Mouse (Mus musculus) left cerebral cortex, adult 18-20 months (tissue): ENCODE data around the gene Clptm1. TPM values are rescaled to one million over a fixed set of nuclear protein-coding genes. Genes with fewer than 3 reads are reported as not detected.
A peak's percentile ranks its signal among the peaks of the same experiment; 100 is the strongest.

Experiments
- DNase-seq, 2 experiments: peaks; one replicate each; pipeline ENCODE4 v3.0.0; 2021 to 2022; ENCODE audit warnings: low spot score in 2 of 2, mixed read lengths in 1 of 2
- total RNA-seq, 2 experiments: library from RNA; stranded (reverse); gene quantifications; 2 replicates each; pipeline ENCODE4 v1.2.3; 2021

Clptm1 gene
- total RNA-seq, 2 experiments from 2014 or later: 151 to 152 TPM

DNA sequence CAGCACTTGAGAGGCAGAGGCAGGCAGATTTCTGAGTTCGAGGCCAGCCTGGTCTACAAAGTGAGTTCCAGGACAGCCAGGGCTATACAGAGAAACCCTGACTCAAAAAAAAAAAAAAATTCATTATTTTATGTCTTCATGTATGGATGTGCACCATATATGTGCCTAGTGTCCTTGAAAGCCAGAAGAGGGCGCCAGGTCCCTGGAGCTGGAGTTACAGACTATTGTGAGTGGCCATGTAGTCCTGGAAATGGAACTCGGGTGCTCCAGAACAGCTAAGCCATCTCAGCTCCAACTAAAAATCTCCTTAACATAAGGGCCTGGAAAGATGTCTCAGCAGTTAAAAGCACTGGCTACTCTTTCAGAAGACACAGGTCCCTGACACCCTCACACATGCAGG, 1.9 kb upstream of the Clptm1 start:
- DNase-seq: no peak

DNA sequence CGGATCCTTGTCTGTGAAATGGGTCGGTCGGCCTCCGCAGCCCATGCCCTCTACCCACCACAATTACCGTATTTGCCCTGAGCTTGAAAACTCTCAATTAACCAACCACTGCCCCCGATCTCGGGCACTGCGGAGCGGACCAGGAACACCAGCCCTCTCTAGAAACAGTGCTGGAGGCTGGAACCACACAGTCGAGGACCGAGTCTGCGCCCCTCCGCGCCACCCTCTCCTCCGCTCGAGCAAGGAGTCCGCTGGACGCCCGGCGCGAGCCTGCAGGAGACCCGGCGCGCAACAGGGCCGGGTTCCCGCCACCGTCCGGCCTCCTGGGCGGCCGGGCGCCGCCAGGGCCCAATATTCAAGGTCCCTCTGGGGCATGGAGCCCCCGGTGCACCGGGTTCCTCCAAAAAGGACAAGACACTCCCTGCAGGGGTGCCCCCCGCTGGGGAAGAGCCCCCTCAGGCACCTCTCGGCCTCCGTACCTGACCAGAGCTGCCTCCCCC, 328 bp downstream of the Clptm1 start:
- DNase-seq: peak in 1 of 2 experiments; percentile 14

DNA sequence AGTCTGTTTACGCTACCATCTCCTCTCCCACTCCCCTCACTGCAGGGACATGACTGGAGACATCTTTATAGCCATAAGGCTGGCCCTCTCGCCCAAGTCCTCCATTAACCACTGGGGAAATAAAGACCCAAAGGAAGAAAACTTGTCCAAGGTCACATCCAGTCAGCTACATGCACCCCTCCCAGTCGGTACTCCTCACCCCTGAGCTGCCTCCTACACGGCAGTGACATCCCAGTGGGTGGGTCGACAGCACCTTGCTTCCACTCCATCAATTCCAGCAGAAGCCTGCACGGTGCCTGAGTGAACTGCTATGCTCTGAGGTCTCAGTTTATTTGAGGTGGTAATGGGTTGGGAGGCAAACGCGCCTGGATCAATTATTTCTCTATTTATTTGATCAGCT, 893 bp downstream of the Clptm1 start:
- no peak for DNase-seq

DNA sequence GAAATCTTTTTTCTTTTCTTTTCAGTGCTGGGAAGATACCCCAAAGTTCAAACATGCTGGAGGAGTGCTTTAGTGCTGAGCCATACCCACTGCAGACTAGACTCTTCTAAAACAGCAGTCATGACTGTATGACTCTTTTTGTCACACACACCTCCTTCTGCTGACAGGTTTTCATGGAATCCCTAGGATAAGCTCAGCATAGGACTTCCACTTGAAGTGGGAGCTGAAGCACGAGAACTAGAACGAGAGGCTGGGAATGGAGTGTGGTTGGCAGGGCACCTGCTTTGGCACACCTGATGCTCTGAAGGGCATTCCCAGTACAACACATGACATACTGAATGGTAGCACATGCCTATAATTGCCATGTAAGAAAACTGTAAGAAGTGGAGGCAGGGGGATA, 12.2 kb downstream of the Clptm1 start:
- no peak for DNase-seq

DNA sequence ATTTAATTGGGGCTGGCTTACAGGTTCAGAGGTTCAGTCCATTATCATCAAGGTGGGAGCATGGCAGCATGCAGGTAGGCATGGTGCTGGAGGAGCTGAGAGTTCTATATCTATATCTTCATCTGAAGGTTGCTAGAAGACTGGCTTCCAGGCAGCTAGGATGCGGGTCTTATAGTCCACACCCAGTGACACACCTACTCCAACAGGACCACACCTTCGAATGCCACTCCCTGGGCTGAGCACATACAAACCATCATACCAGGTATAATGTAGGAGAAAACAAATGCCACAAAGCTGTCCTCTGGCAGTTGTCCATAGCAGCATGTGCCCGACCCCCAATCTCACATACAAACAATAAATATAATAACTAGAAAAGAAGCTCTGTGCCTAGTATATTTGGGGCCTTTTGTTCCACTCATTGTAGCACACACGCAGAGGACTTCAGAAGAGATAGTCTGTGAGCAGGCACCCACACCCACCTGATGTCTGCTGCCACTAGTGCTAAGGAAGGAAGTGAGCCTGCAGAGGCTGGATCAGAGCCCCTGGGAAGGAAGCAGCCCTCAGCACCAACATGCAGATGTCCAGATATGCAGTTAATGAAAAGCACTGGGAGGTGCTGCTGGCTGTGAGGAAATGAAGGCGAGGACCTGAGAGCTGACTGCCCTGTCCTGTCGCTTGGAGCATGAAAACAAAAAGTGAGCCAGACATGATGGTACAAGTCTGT, 13.6 kb downstream of the Clptm1 start:
- no peak for DNase-seq

DNA sequence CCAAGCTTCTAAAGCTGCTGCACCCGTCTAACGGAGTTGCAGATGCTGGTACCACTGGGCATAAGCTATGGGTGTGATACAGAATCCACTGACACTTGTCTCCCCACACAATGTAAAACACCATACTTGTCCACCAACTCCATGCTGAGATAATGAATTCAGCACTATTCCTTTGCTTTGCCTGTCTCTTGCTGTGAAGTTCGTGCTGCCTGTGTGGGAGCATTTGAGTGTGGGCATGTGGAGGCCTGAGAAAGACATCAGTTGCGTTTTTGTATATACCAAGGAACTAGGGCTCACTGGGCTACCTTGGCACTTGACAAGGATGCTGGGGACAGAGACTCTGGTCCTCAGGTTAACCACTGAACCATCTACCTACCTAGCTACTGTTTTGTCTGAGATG, 23.6 kb downstream of the Clptm1 start:
- peak in 1 of 2 experiments; percentile 61 for DNase-seq

DNA sequence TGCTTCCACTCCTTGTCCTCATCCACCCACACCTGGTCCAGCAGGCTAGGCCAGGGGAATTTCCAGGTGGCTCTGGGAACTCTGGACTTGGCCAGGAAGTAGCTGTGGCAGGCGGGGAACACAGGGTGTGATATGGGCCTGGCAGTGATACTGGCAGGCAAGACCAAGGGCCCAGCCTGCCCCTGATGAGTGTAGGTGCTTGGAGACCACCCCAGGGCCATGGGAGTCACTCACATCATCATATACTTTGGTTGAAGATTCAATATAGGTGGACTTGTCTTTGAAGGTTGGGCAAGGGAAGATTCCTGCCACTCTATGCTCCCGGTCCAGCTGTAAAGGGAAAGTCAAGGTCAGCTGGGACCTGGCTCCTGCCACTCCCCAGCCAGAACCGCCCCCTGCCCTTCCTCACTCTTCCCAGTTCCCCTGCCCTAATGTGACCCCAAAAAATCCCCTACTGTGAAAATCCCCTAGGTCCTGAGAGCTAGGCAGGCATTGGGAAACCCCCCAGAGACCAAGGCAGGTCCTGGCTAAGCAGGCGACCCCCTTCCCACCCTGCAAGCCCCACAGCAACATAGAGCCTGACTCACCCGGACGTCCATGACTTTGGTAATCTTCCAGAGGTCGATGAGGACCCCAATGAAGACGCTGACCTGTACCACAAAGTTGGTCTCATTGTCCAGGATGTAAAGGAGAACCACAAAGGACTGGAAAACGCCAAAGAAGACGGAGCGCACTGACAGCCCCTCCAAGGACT, 29.6 kb downstream of the Clptm1 start:
- no peak for DNase-seq

DNA sequence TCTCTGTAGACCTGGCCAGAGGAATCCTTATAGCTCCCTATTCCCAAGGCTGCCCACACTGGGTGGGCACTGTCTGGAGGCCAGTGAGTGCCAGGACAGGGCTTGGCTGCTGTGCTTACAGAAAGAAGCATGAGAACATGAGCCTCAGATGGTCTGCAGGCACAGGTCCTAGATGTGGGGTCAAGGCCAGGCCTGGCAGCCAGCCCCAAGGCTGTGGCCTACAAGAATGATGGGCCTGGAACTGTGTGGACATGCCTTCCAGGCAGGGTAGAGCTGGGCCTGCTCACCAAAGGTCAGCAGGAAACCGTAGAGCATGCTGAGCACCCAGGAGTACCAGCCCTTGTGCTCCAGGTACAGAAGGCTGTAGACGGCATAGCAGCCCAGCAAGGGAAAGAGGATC, 30.2 kb downstream of the Clptm1 start:
- DNase-seq: no peak

DNA sequence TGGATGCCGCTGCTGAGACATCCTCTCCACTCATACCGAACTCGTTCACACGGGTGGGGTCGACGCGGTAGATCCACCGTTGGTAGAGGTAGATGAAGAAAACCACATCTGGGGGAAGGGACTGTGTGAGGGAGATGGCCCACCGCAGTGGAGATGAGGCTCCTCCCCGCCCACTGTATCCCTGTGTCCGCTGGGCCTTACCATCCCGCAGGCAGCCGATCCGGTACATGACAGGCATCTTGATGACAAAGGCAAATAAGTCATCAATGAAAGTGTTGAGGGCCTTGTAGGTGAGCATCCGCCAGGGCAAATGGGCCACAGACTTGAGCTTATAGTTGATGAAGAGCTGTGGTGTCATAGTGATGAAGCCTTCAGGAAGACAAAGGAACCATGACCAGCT, 31.0 kb downstream of the Clptm1 start:
- no peak for DNase-seq

DNA sequence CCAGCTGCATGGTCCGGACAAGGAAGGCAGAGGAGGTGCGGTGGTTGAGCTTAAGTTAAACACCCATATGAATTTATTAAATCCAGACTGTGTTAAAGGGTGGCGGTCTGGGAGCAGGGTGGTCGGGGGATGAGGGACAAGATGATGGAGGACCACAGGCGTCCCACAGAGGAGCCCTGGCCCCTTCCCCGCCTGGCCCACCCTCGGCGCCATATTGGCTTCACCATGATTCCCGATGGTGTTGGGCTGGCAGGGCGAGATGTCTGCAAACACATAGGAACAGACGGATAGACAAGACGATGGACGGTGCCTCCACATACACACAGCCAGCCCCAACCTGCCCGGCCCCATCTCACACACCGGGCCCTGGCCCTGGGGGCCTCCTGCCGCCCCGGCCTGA, 31.6 kb downstream of the Clptm1 start:
- no peak for DNase-seq

DNA sequence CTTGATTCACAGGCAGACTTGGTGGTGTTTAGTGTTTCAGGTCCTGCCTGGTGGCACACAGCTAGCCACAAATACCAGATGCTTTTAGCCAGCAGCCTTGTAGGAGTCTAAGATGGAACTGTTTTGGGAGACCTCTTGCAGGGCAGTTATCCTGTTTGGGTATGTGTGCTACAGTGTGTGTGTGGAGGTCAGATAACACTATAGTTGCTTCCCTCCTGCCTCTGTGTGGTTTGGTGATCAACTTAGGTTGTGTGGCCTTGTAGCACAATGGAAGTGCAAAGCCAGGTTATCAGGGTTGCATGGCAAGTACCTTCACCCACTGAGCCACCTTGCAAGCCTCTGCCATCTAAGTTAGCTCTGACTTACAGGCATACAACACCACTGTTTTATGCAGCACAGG, 32.1 kb downstream of the Clptm1 start:
- no peak for DNase-seq

DNA sequence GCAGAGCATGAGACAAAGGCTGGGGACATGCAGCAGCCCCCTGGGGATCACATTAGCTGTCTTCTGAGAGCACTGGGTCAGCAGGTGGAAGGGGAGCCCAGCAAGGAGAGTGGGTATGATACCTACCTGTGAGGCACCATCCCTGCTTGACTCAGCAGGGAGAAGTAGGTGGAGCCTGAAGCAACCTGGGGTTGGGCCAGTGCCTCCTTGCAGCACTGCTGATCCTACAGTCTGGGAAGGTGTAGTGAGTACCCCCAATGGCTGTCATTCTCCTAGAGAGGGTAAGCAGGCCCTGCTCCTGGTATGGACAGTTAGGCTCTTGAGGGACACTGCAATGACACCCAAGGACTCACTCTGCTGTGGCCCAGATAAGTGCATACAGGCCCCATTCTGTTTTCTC, 32.6 kb downstream of the Clptm1 start:
- DNase-seq: no peak

DNA sequence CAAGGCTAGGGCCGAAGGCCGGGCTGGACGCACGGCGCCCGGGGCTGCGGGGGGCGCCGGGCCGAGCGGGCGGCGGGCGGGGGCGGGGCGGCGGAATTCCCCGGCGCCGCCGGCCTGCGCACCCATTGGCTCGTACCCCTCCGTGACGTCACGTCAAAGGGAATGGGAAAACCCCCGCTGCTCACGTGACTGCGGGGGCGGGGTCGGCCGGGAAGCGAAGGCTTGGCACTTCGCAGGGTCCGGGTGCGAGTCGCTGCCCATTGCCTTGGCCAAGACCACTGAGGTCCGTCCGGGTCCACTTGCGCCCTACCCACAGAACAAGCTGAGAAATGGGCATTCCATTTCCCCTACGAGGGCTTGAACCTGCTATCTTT, 35.5 kb downstream of the Clptm1 start, which contains the start of gene Relb:
Gene Relb (minus strand): TSS at position 78 of the 374 bp plus-strand sequence.
- DNase-seq: peak; percentile 91 to 93

DNA sequence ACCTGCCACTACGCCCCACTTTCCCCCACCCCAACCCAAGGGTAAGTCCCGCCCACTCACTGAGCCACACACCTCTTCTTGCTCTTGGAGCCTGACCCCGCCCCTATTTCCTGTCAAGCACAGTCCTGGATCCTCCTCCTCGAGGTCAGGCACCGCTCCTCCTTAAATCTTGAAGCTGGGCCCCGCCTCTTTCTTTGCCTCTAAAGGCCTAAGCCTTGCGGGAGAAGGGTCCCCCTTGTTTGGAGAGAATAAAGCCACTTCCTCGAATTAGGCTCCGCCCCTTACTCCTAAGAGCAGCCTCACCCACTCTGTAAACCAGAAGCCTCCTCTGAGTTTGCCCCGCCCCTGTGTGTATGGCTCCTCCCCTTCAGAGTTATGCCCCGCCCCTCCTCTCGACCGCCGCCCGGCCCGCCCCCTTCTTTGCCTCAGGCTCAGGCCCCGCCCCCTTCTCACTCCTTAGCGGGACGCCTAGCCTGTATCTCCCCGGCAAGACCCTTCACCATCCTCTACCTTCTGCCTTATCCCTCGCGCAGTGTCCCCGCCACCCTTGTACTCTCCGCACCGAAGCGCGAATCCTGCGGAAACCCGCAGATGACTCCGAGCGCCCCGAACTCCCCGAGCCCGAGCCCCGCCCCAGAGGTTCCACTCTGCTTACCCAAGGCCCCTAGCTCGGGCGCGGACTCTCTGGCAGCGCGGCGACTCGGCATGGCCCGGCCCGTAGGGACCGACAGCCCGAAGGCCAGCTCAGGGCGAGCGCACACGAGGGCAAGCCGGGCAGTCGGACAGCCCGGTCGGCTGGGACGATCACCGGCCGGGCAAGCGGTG, 36.1 kb downstream of the Clptm1 start:
- peak; percentile 82 to 86 for DNase-seq

DNA sequence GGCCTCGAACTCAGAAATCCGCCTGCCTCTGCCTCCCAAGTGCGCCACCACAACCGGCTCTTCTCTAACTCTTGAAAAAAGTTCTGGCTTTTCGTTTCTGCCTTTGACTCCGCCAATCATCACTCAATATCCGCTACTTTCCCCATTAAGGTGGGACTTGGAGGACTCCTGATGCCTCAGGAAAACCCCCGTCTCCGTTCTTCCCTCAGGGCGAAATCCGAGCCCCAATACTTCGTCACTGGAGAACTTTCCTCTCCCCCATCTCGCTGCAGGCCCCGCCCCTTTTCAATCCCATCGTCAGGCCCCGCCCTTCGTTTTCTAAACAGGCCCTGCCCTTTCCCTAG, 36.7 kb downstream of the Clptm1 start:
- no peak for DNase-seq

DNA sequence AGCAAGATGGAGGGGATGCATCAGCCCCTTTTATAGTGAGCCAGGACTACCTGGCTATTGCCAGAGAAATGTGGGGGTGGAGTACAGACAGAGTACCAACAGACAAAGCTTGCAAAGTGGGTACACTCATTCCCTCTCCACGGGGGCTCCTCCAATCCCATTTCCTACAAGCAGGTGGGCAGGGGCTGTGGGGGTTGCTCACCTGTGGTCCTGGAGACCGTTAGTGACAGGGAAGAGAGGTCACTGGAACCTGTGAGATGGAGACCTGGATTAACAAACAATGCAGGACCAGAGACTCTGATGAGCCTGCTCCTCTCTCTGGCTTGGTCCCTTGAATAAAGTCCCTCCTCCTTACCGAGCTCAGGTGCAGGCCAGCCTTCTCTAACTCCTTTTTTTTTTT, 37.1 kb downstream of the Clptm1 start:
- DNase-seq: no peak

DNA sequence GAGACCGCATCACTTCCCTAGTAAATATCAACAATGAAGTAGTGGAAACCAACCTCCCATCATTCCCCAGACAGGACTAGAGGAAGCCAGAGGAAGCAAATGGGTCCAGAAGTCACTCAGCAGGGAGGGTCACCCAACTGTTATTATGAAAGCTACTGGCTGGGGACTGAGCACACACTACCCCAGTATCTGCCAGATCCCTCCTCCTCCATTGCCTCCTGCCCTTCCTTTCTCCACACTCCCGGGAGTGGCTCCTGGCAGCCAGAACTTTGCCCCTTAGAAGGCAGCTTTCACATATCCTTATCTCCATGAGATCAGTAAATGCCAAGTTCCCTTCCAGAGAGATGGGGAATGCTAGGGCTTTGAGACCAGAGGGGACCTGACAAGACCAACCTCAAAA, 41.4 kb downstream of the Clptm1 start:
- no peak for DNase-seq

DNA sequence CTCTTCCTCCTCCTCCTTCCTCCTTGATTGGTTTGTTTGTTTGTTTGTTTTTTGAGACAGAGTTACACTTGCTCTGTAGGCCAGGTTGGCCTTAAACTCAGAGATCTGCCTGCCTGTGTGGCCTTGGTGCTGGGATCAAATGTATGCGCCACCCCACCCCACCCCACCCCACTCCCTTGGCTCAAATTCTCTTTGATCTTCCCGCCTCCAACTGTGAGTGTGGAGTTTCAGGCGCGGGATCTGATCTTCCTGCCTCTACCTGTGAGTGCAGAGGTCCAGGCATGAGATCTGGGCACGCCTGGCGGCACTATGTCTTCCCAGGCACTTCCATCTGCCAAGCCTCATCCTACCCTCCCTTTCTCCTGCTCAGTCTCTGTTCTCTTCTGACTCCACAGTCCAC, 42.6 kb downstream of the Clptm1 start:
- DNase-seq: no peak

DNA sequence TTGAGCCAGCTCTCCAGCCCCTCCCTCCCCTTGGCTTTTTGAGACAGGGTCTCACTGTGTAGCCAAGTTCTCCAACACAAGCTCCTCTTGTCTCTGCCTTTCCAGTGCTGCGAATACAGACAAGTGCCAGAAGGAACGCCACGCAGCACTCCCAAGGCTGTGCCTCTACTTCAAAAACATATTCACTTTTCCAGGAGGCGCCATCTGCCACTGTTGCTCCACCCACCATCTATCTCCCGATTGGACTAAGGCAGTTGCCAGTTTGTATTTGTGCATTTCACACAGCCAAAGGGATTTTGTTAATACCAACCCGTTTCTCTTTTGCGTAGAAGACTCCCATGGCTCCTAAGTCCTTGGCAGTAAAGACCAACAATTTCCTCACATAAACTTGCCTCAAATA, 44.0 kb downstream of the Clptm1 start:
- peak; percentile 45 to 68 for DNase-seq

DNA sequence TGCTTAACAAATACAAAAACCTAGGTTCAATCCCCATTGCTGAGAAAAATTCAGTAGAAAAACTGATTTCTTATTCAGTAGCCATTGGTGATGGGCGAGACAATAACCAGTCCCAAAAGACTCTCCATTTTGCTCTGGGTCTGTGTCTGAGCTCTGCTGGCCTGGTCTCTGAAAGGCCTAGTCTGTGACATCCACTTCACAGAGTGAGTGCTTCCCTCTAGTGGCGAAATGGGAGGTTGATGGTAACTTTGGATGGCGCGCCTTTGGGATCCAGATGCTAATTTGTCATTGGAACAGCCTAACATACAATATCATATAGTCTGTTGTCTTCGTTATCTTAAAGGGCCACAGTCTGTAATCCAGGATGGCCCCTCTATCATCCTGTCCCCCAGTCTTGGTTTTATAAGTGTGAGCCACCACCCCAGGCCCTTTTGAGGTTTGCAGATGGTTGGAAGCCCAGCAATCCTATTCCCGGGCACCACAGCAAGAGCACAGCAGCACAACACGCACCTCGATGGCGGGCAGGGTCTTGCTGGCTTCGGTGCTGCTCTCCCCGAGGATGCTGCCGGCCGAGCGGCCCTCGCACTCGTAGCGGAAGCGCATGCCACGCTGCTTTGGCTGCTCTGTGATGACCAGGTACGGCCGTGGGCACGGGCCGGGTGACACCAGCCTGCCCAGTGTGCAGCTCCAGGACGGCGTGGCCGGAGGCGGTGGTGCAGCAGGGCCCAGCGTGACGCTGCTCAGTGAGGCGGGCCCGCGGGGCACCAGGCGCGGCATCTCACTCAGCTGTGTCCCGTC, 45.6 kb downstream of the Clptm1 start:
- DNase-seq: peak; percentile 76 to 80

DNA sequence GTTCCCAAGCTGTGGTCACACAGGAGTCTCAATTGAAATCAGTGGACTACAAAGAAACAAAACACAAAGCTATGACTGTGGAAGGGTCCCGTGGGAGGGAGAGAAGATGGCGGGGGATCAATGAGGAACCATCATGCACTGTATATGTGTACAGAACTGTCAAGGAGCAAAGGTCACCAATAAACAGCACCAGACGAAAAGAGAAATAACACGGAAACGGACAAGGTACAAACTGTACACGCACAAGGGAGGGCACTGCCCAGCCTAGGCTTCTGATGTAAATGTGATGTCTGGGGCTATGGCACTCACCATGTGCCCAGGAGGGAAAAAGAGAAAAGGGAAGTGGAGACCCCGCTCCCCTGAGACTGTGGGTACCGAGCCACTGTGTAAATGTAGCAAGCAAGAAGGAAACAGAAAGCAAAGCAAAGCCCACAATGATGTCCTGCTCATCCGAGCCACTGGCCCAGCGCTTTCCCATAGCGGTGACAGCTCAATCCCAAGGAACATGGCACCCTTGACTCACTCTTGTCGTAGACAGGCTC, 49.7 kb downstream of the Clptm1 start:
- no peak for DNase-seq
